Mouse (Mus musculus): ENCODE results near the gene Papolb. TPM values are rescaled to one million over a fixed set of nuclear protein-coding genes. Genes with fewer than 3 reads are reported as not detected.

Gene Papolb
- polyA plus RNA-seq, 1 experiment from 2014 or later: 0.16 TPM

GRCm38 (mm10) chr5:142483581-142483980 is 46.3 kb downstream of the Papolb start:
- Histone ChIP-seq H3K4me2 (no peak overlapping the region), H3K9me3 (ENCODE audit: low read depth, low read length) (no peaks in the 10 kb centered on the region), H3K9ac (no peak overlapping the region), H3K27me3 (ENCODE audit: insufficient read depth, low read length) (no peaks in the 10 kb centered on the region), H3K27ac (ENCODE audit: low read depth) (no peak overlapping the region), H3K36me3 (ENCODE audit: insufficient read depth) (no peaks in the 10 kb centered on the region), H3K4me1 (ENCODE audit: insufficient read depth) (no peaks in the 10 kb centered on the region), H3K4me3 (ENCODE audit: low read depth, low read length) (no peak overlapping the region)
- DNase-seq: no peak
- TF ChIP-seq CTCF (IDR thresholded peaks at IDR 0.05; ENCODE audit: low read depth): no peak
- no peak for ATAC-seq (ENCODE audit: insufficient read depth)
- WGBS: 89% methylated on average over 5 of the region's 5 CpGs

GRCm38 (mm10) chr5:142482512-142482911 is 47.4 kb downstream of the Papolb start:
- 53% methylated on average over 2 of the region's 2 CpGs for WGBS
- Histone ChIP-seq H3K27ac (ENCODE audit: low read depth) (no peak overlapping the region), H3K4me1 (ENCODE audit: insufficient read depth) (no peaks in the 10 kb centered on the region), H3K36me3 (ENCODE audit: insufficient read depth) (no peaks in the 10 kb centered on the region), H3K27me3 (ENCODE audit: insufficient read depth, low read length) (no peaks in the 10 kb centered on the region), H3K9me3 (ENCODE audit: low read depth, low read length) (no peaks in the 10 kb centered on the region), H3K4me2 (no peak overlapping the region), H3K4me3 (ENCODE audit: low read depth, low read length) (no peak overlapping the region), H3K9ac (no peak overlapping the region)
- peak; percentile 55; the same call in 1 of the 2 replicates for TF ChIP-seq CTCF (IDR thresholded peaks at IDR 0.05; ENCODE audit: low read depth)
- ATAC-seq (ENCODE audit: insufficient read depth) (no peak), DNase-seq (peak; percentile 27)

GRCm38 (mm10) chr5:142478829-142479435 is 50.9 kb downstream of the Papolb start:
- TF ChIP-seq CTCF (IDR thresholded peaks at IDR 0.05; ENCODE audit: low read depth): peak; percentile 96
- H3K4me1 ChIP-seq (ENCODE audit: insufficient read depth): no peaks in the 10 kb centered on the region
- H3K9ac ChIP-seq: no peak overlapping the region; the same call in 1 of the 2 replicates
- 0 out of 2 replicates have a peak overlapping the region, but pooled peaks have one; percentile 6 for H3K4me3 ChIP-seq (ENCODE audit: low read depth, low read length)
- H3K4me2 ChIP-seq: peak overlapping the region; percentile 50
- 0 out of 2 replicates have a peak, but pooled peaks cover 4% of the 10 kb centered on the region for H3K36me3 ChIP-seq (ENCODE audit: insufficient read depth)
- WGBS: 29% methylated on average over 17 of the region's 17 CpGs
- DNase-seq (peak; percentile 95), ATAC-seq (ENCODE audit: insufficient read depth) (peak; percentile 72)
- no peaks in the 10 kb centered on the region for H3K9me3 ChIP-seq (ENCODE audit: low read depth, low read length)
- 0 out of 2 replicates have a peak overlapping the region, but pooled peaks have one; percentile 4 for H3K27ac ChIP-seq (ENCODE audit: low read depth)
- no peaks in the 10 kb centered on the region for H3K27me3 ChIP-seq (ENCODE audit: insufficient read depth, low read length)

- no peaks in the 10 kb centered on the region for H3K27me3 ChIP-seq (ENCODE audit: insufficient read depth, low read length)
- 76% methylated on average over 5 of the region's 5 CpGs for WGBS
- H3K27ac ChIP-seq (ENCODE audit: low read depth): no peak overlapping the region
- no peak for DNase-seq
- no peak for ATAC-seq (ENCODE audit: insufficient read depth)
- no peaks in the 10 kb centered on the region for H3K9me3 ChIP-seq (ENCODE audit: low read depth, low read length)
- H3K4me1 ChIP-seq (ENCODE audit: insufficient read depth): no peaks in the 10 kb centered on the region
- H3K36me3 ChIP-seq (ENCODE audit: insufficient read depth): 0 out of 2 replicates have a peak, but pooled peaks cover 4% of the 10 kb centered on the region
- no peak overlapping the region for H3K9ac ChIP-seq
- no peak for TF ChIP-seq CTCF (IDR thresholded peaks at IDR 0.05; ENCODE audit: low read depth)
- no peak overlapping the region for H3K4me3 ChIP-seq (ENCODE audit: low read depth, low read length)
- no peak overlapping the region for H3K4me2 ChIP-seq
Observed at GRCm38 (mm10) chr5:142477866-142478615, 51.8 kb downstream of the Papolb start.

- Histone ChIP-seq H3K9me3 (ENCODE audit: low read depth, low read length) (no peaks in the 10 kb centered on the region), H3K36me3 (ENCODE audit: insufficient read depth) (0 out of 2 replicates have a peak, but pooled peaks cover 4% of the 10 kb centered on the region), H3K4me1 (ENCODE audit: insufficient read depth) (no peaks in the 10 kb centered on the region), H3K27ac (ENCODE audit: low read depth) (no peak overlapping the region), H3K27me3 (ENCODE audit: insufficient read depth, low read length) (no peaks in the 10 kb centered on the region), H3K4me3 (ENCODE audit: low read depth, low read length) (no peak overlapping the region), H3K9ac (no peak overlapping the region), H3K4me2 (no peak overlapping the region)
- WGBS: 72% methylated on average over 12 of the region's 12 CpGs
- ATAC-seq (ENCODE audit: insufficient read depth) (no peak), DNase-seq (no peak)
- no peak for TF ChIP-seq CTCF (IDR thresholded peaks at IDR 0.05; ENCODE audit: low read depth)
Observed at GRCm38 (mm10) chr5:142477346-142477745, 52.5 kb downstream of the Papolb start.

Other genes starting within 250 kb of the Papolb start
- 5.4 and 7.9 TPM in 2 replicates for gene Foxk1, start 128.6 kb downstream of the Papolb start, polyA plus RNA-seq (2014; fragmentation: Nextera tagmentation; extraction: Ambion mirVana)
- 8.9 and 9.9 TPM in 2 replicates for gene Ap5z1, start 66.1 kb downstream of the Papolb start, polyA plus RNA-seq (2014; fragmentation: Nextera tagmentation; extraction: Ambion mirVana)
- 1.5 and 2.6 TPM in 2 replicates for gene Radil, start 21.0 kb upstream of the Papolb start, polyA plus RNA-seq (2014; fragmentation: Nextera tagmentation; extraction: Ambion mirVana)
- 0.11 TPM in 1 of 2 replicates, not detected in the other for gene Mmd2, start 78.7 kb upstream of the Papolb start, polyA plus RNA-seq (2014; fragmentation: Nextera tagmentation; extraction: Ambion mirVana)
- gene Wipi2, start 97.6 kb upstream of the Papolb start, polyA plus RNA-seq (2014; fragmentation: Nextera tagmentation; extraction: Ambion mirVana): 47.7 and 53.0 TPM in 2 replicates
- 6.8 and 8.2 TPM in 2 replicates for gene Slc29a4, start 162.4 kb upstream of the Papolb start, polyA plus RNA-seq (2014; fragmentation: Nextera tagmentation; extraction: Ambion mirVana)

Data from lung, embryonic 14.5 days (tissue).